Mouse (Mus musculus): ENCODE data around the gene Srpk1.
A peak's percentile ranks its signal among the peaks of the same experiment; 100 is the strongest.
"Not testable (repeated sequence)": the region's sequence is repeated elsewhere in the genome, so short reads cannot be mapped to it uniquely, and the experiment has no call there.

Gene Srpk1

DNA sequence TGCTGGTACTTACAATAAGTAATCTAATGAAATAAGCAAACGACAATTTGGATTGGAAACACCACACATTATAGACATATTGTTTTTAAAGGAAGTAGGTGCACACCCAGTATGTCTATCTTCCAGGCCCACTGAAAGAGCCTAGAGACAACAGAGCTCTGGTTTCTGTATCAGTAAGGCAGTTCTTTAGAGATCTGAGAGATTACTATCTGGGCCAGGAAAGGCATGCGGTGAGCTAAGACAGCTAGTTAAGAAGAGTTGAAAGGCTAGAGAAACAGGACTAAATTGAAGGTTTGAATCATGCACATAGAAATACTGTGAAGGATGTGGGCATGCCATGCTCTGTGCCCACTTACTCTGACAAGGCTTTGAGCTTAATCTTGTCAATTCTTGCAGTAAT, 9.9 kb downstream of the Srpk1 start:
- DNase-seq: no peak

DNA sequence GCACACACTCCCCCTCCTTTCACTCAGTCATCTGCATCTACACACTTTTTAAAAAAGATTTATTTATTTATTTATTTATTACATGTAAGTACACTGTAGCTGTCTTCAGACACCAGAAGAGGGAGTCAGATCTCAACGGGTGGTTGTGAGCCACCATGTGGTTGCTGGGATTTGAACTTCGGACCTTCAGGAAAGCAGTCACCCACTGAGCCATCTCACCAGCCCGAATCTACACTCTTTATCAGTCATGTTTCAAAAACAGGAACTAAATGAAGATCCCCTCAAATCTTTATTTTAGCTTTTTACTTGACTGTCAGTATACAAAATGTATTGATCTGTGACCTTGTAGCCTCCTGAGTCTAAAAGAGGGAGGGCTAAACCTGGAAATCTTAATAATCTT, 13.0 kb downstream of the Srpk1 start:
- no peak for DNase-seq

DNA sequence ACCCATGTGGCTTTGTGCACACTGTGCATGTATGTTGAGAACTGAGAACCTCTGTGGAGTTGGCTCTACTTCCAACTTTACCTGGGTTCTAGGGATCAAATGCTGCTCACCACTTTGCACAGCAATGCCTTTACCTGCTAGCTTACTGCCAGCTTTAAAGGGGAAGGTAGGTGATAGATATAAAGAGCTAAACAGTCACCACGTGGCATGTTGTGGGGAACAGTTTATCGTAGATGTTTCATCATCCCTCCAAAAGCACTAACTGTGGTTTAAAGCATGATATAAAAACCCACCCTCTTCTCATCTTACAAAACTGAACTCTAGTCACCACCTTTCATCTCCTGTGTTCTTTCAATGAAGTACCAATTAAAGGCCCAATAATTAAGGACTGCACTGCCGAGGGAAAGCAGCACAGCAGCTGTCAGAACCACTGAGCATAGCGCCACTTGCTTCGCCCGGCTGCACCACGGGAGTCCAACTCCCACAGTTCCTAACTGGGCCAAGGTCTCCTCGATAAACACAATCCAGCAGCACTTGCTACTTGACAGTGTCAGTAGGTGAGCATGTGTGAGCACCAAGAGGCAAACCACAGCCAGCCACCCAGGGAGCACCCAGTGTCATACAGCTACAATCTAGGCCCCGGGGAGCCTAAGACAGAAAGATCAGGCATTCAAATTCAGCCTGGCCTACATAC, 20.8 kb downstream of the Srpk1 start:
- no peak for DNase-seq

DNA sequence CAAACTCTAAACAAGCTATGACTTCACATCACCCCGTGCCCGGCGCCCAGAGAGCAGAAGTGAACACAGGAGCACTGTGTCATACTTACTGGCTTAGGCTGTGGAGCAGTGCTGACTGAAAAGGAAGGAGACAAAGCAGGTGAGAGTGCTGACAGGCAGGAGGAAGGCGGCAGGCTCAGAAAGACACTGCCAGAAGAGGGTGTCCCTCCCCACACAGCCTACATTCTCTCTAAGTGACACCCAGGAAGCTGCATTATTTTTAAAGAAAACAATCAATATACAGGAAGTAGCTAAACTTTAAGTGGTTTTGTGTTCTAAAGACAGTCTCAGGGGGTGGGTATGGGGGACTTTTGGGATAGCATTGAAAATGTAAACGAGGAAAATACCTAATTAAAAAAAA, 21.7 kb downstream of the Srpk1 start:
- DNase-seq: no peak

GRCm38 (mm10) chr17:28593965-28594364, 28.5 kb downstream of the Srpk1 start:
- no peak for DNase-seq

DNA sequence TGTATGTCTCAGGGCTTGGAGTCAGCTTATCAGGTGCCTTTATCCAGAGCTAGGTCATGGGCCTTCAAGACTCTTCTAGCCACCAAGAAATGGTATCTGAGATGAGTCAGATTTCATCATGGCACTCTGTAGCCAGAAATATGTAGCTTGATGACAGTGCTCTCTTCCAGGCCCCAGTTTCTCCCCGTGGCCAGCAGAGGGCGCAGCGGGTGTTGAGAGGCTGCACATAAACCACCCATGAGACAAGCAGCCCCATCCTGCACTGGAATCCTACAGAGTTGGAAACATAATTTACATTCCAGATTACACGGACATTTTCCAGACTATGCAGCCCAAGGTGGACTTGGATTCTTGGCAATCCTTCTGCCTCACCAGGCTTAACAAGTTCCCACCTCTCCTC, 29.5 kb downstream of the Srpk1 start:
- peak; percentile 89 for DNase-seq

GRCm38 (mm10) chr17:28591476-28591875, 31.0 kb downstream of the Srpk1 start:
- no peak for DNase-seq

DNA sequence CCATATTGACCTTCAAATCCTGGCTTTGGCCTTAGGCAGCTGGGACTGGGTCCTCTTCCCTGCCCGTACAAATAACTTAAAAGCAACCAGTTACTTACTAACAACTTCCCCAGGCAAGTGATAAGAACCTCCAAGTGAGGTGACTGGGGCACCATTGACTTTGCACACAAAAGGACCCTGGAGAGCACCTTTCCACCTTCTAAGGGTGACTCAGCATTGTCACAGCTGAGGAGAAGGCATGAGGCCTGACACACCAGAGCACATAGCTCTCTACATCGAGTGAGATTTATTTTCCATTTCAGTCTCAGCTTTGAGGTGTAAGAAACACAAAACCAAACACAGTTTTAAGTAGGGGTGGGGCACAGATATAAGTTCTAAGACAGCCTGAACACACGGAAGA, 31.9 kb downstream of the Srpk1 start:
- no peak for DNase-seq

DNA sequence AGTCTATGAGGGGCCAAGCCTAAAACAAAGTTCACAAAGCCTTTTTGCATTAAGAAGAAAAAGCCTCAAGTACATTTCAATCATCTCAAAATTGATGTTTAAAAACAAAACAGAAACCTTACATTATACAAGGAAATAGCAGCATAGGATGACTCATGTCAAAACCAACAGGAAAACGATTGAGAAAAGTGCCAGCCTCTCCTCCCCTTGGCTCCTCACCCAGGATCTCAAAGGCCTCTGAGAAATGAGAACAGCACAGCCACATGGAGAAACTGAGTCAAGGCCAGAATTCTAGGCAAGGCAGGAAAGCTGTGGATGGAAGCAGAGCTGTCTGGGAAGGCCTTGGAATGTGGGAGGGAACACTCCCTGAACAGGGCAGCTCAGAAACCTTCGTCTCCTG, 33.9 kb downstream of the Srpk1 start:
- DNase-seq: no peak

- no peak for DNase-seq
Measured at GRCm38 (mm10) chr17:28586509-28586908, 36.0 kb downstream of the Srpk1 start.

DNA sequence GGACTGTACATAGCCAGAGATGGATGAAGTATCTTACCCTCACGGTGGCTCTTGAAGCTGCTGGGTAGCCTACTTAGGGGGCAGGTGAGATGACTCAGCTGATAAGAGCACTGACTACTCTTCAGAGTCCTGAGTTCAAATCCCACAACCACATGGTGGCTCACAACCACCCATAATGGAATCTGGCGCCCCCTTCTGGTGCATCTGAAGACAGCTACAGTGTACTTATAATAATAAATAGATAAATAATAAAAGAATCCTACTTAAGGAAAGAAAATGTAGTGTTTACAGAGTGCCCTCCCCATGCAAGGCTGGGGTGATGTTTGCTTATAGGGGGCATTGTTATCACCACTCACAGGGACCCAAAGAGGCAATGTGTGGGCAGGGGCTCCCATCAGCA, 41.5 kb downstream of the Srpk1 start:
- DNase-seq: no peak

DNA sequence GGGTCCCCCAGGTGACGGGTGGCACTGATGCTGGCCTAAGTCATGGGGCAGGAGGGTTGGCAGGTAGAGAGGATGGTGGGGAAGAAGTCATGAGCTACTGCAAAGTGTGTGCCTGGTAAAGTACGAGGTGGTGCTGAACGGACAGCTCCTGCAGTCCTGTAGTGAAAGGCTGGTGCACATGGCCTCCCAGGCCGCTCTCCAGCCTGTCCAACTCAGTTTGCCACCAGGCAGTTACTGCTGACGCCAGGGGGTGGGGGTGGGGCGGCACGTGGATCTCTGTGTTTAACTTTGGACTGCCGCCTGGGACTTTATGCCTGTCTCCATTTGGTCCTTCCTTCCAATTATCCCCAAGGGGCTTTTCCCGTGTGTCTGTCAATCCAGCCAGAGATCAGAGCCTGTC, 42.1 kb downstream of the Srpk1 start:
- peak; percentile 55 for DNase-seq

- peak; percentile 56 for DNase-seq
Measured at GRCm38 (mm10) chr17:28575244-28576125, 47.0 kb downstream of the Srpk1 start, which contains the start of gene Lhfpl5. Lhfpl5 (plus strand) TSS chr17:28575641.

- DNase-seq: no peak
Measured at GRCm38 (mm10) chr17:28572941-28573340, 49.6 kb downstream of the Srpk1 start.

DNA sequence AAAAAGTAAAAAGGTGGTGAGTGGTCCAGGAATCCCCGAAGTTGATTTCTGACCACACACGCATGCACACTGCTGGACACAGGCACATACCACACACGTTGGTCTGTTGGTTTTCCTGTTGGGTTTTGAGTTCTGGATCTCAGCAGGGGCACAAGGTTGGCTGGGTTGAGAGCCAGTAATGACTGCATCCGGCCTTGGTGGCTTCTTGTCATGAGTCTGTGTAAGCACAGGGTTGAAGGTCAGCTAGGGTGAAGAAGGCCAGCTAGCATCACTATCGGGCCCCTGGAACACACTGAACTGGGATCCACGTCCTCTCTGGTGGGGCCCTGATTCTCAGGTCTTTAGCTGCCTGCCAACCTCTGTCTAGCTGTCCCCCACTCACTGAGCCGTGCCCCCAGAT, 50.0 kb downstream of the Srpk1 start:
- DNase-seq: no peak

DNA sequence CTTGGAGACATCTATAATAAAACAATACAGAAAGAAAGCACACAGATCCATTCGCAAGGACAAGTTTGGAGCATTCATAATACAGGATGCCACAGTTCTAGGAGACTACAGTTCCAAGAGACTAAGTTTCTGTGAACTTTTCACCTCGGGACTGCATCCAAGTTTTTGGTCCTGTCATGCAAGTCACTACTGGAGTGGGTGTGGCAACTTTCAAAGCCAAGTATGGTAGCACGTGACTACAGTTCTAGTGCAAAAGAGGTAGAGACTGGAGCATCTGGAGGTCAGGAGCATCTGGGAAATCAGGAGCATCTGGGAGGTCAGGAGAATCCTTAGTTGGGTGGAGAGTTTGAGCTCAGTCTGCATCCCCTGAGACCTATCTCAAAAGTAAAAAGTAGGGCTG, 50.6 kb downstream of the Srpk1 start:
- no peak for DNase-seq

DNA sequence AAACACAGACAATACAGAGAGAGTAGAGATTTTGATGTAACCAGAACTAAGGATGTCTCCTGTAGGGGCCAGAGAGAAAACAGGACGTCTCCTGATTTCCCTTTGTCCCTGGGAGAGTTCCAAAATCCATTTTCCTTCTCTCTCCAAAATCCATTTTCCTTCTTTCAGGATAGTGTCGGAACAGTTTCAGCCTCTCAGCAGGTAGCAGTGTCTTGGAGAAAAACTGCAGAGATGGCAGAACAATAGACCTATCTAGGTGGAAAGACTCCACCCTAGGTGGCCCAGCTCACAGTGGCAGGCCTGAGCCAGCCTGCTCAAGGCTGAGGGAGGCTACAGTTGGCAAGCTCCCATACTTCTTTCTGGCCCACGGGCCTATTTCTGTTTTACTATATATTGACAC, 55.0 kb downstream of the Srpk1 start:
- no peak for DNase-seq

DNA sequence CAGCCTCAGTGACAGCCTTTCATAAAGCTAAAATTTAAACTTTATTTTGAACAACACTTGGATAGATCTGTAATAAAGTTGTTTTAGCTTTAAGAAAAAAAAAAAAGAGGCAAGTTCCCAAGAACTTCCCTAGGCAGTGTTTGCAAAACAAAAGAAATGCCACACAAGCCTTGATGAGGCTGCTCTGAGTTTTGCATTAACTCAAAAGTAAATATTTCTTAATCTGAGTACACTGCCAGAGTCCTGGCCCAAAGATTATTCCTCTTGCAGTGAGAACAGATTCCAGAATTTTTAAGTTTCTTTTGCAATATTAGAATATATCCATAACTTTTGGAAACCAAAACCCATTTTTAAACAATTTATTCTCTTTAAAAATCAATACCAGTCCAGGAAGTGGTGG, 57.3 kb downstream of the Srpk1 start:
- DNase-seq: no peak

GRCm38 (mm10) chr17:28561613-28562012, 60.9 kb downstream of the Srpk1 start:
- DNase-seq: no peak

- no peak for DNase-seq
Measured at GRCm38 (mm10) chr17:28560598-28560997, 61.9 kb downstream of the Srpk1 start, which contains the start of gene Clps. Clps (minus strand) TSS chr17:28560766.

DNA sequence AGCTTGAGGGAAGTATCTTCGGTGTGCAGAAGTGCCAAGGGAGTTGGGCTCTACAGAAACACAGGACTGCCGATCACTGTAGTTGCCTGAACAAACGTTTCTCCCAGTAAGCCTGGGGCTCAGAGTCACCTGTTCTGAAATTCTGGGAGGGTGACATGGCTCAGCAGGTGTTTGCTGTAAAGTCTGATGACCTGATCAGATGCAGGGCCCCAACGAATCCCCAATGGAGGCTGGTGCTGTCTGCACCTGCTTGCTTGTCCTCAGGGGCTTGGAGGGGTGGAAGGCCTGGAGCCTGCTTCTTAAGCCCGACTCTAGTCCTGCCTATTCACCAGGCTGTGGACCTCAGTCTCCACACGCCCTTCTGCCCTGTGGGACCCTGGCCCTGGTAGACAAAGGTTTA, 64.7 kb downstream of the Srpk1 start:
- no peak for DNase-seq

- no peak for DNase-seq
Measured at GRCm38 (mm10) chr17:28556635-28557396, 65.7 kb downstream of the Srpk1 start.

DNA sequence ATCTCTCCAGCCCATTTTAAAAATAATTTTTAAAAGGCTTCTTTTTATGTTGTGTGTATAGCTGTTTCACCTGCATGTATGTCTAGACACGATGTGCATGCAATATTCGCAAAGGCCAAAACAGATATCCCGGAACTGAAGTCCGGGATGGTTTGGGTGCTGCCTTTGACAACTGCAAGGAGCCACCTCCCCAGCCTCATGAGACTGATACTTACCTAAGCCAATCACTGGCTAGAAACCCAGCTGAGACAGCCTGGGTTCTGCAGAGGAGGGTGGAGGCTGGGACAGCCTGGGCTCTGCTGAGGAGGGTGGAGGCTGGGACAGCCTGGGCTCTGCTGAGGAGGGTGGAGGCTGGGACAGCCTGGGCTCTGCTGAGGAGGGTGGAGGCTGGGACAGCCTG, 68.5 kb downstream of the Srpk1 start:
- DNase-seq: not testable (repeated sequence)
